Mouse (Mus musculus): ENCODE measurements at regions not wholly inside any gene's neighbourhood (a gene's known extent, or its start where the extent isn't known, plus 50 kb on each side); places are given as distances from the start of the nearest gene placed in this dataset.
"Not testable (repeated sequence)": the region's sequence is repeated elsewhere in the genome, so short reads cannot be mapped to it uniquely, and the experiment has no call there.

DNA sequence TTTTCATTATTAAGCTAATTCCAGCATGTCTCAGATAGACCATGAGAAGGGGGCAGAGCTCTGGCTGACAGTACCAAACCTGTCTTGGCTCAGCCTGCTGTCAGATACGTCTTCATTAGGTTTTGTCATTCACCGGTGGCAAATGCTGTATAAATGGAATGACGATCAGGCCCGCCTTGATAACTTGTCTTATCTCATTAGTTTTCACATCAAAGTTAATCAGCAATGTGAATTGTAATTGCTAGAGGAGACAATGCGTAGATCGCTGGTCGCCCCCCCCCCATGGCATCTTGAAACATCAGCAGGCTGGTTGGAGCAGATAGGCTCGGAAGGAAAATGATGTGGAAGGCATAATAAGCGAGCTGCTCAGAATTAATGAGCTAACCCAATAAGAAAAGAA, 132.5 kb upstream of the Kiz start:
- DNase-seq (ENCODE audit: low spot score in 2 of 2) = no peak

DNA sequence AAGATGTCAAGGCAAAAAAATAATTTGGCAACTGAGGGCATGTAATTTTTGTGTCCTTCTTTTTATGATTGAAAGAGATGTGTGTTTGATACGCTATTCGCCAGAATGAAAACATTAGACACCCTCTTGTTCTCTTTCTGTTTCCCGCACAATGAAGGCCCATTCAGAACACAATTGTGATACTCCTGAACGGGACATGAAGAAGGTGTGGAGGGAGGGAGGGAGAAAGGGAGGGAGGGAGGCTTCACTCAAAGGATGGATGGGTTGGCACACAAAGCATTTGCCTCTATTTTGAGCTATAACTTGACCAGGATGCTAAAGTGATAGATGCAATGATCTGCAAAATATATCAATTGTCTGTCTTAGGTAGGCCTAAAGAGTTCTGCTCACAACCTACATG, 132.0 kb upstream of the Kiz start:
- DNase-seq (ENCODE audit: low spot score in 2 of 2) = no peak

DNA sequence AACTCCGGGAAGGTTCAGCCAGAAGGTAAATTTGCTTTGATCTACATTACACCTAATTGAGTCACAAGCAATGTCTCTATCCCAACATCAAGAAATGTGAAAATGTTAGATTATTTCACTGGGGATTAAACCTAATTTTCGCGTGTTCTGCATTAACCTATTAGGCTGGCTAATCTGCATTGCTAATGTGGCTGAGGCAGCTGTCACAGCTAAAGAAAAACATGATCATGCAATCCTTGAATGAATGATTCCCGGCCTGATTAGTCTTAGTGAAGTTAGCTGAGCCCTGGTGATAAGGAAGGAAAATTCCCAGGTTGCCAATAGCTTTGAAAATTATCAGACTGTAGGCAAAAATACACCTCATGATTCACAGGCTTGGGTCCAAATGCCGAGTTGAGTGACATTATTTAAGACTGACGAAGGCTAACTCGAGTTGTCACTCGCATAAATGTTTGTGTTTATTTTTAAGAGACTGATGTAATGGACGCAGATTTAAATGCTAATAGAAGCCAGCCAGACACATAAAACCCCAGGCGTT, 131.5 kb upstream of the Kiz start:
- no peak for DNase-seq (ENCODE audit: low spot score in 2 of 2)

DNA sequence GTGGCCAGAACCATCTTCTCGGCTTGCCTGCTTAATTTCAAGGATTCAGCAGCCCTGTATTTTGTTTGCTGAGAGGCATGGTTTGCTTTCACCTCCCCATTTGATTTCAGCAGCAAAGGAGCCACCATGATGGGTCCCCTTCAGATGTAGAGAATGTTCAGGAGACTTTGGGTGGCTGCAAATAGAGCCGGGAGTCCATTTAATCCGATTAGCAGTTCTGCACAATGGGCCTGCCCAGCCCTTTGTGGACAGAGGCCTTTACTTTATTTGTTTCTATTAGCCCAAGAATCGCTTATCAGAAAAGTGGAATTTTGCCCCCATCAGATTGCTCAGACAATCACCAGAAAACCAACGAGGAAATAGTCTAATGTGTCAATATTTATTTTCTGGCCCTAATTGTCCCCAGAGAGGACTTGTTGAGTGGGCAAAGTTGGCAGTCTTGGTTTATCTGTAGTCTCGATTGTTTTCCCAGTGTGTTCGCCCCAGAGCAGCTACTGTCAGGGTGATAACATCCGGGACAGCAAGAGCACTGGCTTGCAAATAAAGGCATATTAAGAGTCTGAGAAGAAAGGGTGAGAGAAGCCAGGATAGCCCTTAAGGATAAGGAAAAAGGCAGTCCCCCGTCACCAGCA, 130.6 kb upstream of the Kiz start:
- no peak for DNase-seq (ENCODE audit: low spot score in 2 of 2)

DNA sequence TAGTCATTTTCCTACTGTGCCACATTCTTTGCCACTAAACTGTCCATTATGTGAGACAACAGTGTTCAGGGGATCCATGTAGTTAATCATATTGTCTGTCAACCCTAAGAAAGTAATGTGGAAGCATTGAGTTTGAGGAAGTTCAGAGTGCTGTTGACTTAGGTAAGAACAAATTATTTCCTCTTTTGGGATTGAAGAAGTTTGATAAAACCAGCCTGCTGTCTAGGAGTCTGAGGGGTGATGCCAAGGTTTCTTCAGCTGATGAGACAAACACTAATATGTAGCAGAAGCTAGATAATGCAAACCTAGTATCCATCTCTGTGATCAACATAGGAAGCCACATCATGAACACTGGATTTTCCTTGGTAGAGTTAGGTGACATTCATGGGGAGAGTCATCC, 127.0 kb upstream of the Kiz start:
- no peak for DNase-seq (ENCODE audit: low spot score in 2 of 2)

DNA sequence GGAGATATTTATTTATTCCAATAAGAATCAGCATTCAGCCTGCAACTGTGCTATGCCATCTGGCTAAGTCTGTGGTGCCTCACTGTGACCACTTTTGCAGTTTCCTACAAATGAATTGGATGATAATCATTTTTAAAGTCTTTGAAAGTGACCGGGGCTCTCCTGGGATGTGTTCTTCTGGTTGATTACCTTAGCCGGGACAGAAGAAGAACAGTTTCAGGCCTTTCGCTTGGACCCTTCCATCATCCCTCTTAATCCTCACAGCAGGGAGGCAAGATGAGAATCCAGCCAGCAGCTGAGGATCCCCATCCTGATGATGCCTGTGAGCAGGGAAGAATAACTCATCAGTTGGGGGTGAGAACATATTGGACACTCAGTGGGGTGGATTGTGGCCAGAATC, 124.6 kb upstream of the Kiz start:
- no peak for DNase-seq (ENCODE audit: low spot score in 2 of 2)

DNA sequence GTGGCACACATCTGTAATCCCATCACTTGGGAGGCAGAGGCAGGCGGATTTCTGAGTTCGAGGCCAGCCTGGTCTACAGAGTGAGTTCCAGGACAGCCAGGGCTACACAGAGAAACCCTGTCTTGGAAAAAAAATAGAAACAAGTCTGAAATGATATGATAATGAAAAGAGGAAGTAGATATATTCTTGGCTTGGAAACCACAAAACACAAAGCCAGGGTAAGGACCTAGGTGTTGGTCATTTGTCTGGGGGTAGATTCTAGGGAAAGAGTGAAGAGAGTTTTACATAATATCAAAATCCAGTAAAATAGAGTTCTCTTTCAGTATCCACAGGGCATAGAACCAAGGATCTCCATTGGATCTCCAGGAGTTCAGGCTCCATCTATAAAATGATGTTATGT, 122.8 kb upstream of the Kiz start:
- not testable (repeated sequence) for DNase-seq (ENCODE audit: low spot score in 2 of 2)

DNA sequence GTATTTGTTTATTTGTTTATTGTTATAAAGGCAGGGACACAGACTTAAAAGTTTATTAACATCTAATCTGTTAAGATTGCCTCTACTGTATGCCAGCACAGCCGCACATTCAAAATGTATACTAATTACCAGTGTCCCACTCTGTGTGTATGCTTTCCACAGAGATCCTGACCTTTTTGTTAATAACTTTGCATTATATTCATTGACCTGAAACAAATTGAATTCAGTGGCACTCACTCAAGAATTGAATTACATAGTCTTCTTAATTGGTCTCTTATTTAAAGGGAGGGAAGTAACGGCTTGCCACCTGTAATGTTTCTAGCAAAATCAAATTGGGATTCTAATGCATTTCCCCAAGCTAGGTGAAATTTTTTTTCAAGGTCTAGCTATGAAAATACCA, 111.3 kb upstream of the Kiz start:
- no peak for DNase-seq (ENCODE audit: low spot score in 2 of 2)

DNA sequence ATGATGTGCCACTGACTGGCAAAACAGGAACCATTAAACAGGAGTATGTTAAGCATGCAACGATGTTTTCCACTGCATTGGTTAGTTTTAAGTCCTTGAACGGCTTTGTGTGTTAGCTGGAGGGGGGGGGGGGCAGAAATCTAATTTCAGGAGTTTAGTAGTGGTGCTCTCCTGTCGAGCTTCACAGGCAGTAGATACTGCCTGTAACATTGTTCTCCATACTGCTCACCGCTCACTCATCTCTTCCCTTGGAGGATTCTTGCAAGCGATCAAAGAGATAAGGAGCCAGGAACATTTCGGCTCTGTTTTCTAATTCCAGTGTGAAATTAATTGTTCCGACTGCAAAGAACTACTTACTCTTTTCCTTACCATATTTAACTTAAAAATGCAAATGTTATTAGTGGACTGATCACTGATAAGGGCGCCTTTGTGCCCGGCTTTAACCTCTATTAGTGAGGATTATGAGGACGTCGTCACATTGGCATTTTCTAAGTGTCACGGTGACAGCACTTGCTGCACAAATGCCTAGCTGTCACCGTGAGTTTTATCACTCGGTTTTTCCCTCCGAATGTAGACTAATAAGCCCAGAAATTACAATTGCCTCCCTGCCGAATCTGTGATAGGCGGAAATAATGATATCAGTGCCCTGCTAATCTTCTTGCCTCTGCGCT, 110.5 kb upstream of the Kiz start:
- no peak for DNase-seq (ENCODE audit: low spot score in 2 of 2)

DNA sequence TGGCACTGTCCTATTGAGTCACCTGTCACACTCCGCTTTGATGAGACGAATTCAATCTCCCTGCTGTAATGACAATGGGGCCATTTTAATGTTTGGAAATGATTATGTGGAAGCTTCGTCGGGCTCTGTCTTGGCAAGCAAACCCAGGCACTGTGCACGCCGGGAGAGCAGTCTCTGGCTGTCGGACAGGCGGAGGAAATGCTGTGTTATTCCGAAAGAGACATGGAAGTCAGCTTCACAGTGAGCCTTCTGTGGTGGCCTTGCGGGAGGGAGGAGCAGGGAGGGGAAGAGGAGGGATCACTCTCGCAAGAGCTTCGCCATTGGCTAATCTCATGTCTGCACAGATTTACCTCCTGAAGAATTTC, 110.0 kb upstream of the Kiz start:
- peak; percentile 63 to 67 for DNase-seq (ENCODE audit: low spot score in 2 of 2)

DNA sequence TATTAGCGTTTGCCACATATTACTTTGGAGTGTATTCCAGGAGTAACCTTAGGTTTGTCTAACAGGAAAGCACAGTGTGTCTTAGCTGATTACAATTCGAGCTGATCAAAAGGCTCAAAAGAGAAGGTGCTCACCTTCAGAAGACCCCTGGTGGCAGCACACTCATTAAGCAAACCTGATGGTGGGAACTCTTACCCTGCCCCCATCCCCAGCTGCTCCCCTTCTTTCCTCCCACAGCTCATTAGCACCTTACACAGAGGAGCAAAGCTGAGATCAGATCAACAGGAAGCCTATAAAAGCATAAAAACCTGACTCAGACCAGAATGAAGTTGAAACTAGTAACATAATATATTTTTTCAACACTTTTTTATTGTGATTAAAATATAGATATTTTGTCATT, 101.7 kb upstream of the Kiz start:
- DNase-seq (ENCODE audit: low spot score in 2 of 2) = no peak

DNA sequence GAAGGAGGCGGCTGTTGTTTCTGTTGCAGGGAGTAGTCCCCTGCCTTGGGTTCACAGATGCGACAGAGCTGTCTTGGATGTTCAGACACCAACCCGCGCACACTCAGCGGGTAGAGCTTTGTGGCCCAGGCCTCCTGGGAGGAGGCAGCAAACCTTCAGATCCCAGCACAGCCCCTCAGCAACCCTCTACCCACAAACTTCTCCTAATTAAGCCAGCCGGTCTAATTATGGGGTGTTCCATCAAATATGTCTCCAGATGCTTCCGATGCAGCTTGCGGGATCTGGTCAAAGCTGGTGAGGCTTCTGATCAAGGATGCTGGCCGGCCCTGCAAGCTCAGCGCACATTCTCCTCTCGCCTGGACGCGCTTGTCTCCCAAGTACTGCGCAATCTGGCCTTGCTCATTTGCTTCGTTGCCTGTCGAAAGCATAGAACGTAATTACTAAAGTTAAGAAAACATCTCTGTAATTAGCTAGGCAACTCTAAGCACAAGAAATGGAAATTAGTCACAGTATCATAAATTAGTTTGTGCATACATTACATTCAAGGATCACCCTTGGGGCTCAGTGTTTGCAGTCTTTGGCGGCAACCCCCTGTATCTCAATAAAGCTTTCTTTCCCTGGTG, 92.0 kb upstream of the Kiz start:
- no peak for DNase-seq (ENCODE audit: low spot score in 2 of 2)

DNA sequence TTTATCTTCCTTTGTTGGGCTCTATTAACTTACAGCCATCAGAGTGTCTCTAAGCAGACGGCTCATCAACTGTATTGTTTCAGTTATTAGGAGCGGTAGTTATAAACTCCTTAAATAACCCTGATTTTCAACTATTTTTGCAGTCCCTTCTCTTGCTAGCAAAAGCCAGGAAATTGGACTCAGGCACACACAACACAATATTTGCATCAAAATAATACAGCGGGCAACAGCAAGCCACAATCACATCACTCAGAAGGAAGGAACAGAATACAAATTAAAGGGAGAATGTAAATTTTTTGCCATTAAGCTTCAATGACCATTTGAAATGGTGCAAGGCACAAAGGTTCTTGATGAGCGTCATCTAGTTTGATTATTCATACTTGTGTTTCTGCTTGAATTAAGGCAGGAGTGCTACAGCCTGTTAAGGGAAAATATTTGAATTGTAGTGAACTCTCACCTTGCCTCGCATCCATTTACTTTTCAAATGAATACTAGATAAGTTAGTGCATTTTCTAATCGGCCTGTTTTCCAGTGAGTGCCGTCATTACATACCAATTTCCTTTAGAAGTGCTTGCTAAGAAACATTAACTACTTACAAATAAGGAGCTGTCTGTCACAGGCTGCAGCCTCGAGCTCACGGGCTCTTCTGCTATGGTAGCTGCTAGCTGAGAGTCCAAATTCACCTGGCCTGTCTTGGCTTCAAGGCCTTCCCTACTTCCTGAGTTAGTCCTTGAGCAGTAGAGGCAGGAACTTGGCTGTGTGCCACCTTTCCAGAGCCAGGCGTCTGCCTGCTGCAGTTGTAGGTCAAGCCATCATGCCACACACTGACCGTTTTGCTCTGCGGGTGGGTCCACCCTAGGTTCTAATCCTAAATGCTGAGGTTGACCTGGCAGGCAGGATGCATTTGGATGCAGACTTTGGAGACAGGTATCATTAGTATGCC, 91.1 kb upstream of the Kiz start:
- no peak for DNase-seq (ENCODE audit: low spot score in 2 of 2)

DNA sequence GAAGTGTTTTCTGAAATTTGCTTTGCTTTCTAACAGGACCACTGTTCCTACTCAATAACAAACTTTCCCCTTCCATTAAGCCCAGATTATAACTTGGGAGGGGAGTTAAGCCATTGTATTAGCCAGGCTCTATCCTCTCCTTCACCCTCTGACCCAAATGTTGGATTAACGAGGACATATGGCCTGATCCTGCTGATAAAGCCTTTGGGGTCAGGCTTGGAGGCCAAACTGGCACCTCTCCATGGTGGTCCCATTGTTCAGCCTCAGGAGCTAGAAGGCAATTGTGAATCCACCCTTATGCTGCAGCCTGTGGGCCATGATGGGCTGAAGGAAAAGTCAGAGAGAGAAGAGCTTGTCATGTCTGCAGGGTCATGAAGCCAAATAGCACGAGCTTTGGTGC, 80.8 kb upstream of the Kiz start:
- DNase-seq (ENCODE audit: low spot score in 2 of 2) = no peak

DNA sequence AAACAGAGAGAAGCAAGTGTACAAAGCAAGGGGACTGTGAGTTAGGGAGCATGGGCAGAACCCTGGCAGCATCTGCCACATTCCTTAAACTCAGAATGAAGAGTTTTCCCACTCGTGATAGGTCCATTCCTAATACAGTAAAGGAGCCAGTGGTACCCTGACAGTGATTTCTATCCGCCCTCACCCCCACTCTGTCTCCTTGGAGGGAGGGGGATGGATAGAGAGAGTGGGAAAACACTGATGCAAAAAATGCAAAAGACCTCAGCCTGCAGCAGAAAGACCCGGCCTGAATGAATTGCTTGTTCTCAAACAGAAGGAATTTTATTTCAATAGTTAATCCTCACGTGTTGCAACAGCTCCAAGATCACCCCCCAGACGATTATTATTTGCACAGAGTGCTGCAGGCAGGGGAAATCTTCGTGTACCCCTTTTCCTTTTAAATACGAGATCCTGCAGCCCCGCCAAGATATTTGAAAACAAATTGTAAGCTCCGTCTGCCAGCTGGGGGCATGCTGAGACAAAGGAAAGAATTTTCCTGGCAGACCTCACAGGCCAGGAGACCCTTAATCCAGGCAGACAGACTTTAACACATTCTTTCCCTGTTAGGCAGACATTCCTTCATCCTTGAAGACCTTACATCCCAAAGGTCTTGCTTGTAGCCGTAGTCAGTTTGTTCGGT, 68.4 kb upstream of the Kiz start:
- peak in 1 of 2 experiments; percentile 25 for DNase-seq (ENCODE audit: low spot score in 2 of 2)

DNA sequence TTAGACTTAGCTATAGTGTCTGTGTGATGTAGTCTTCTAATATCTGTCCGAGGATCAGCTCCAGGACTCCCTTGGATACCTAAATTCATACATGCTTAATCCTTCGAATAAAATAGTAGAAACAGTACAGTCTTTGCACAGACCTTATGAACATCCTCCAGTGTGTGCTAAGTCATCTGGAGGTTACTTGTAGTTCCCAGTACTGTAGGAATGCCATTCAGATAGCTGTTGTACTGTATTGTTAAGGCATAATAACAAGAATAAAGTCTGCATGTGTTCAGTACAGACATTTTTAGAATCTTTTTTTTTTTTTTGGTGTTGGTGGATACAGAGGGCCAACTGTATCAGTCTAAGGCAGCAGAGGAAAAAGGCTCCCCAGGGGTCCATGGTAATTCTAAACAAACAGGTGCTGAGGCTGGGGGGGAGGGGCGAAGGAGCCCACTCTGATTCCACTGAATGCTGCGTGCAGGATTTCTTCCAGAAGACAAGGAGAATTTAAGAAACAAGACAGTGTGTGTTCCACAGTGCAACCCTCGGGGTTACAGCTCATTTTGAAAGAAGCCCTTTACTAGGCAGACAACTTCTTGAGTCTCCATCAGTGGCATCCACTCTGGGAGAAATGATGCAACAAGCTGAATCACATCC, 67.7 kb upstream of the Kiz start:
- no peak for DNase-seq (ENCODE audit: low spot score in 2 of 2)

DNA sequence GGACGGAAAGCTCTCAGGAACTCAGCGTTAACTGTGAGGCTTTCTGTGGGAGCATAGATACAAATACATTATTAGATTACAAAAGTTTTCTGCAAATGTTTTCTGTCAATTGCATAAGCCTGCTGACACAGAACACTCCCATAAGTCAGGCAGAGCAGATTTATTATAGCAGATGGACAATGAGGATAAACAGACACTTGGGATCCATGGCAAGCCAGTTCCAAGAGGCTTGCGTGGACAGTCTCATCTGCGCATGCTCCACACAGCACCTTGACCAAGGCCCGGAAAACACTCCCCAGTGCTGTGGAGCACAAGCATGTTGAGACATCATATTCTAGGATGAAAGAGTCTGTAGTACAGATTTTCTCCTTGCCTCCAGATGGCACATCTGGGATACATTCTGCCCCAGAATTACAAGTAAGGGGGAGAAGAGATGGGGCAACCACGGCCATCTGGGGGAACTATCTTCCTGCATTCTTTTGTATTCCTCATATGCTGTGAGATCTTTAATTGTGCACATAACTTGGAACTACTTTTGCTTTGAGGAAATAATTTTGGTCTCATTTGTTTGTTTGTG, 62.7 kb upstream of the Kiz start:
- peak; percentile 7 to 15 for DNase-seq (ENCODE audit: low spot score in 2 of 2)

DNA sequence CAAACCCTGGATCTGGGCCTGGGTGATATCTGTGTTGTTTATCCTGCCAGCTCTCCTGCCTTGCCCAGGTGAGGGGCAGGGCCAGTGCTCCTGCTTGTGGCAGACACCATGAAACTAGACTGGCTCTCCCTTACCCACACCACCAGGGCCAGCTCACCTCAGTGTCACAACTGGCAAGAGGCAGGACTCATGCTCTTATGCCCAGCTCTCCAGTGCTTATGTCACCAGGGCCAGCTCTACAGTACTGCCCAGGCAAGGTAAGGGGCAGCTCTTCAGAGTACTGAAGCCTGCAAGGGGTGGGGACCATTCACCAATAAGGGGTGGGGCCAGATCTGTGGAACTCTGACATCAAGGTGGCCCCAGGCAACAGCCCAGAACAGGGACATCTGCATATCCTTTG, 52.7 kb upstream of the Kiz start:
- no peak for DNase-seq (ENCODE audit: low spot score in 2 of 2)
